Mouse (Mus musculus) myocyte (in vitro differentiated cells): ENCODE measurements around the gene Vps4a. TPM values are rescaled to one million over a fixed set of nuclear protein-coding genes. Genes with fewer than 3 reads are reported as not detected.

Experiments used
- H3K27me3 ChIP-seq: one replicate; pipeline ENCODE4 v1.6.1; 2011; ENCODE audit not compliant: control insufficient read depth, insufficient read depth, insufficient read length
- H3K36me3 ChIP-seq: one replicate; pipeline ENCODE4 v1.6.1; 2011; ENCODE audit not compliant: control insufficient read depth, insufficient read depth
- H3K4me2 ChIP-seq: one replicate; pipeline ENCODE4 v1.6.1; 2011; ENCODE audit warnings: low read depth, control low read depth
- H3K4me3 ChIP-seq: one replicate; pipeline ENCODE4 v1.5.1; 2011; ENCODE audit warnings: mild to moderate bottlenecking, control low read depth, moderate library complexity
- H3K79me2 ChIP-seq: one replicate; pipeline ENCODE4 v1.6.1; 2011; ENCODE audit not compliant: control insufficient read depth, insufficient read depth
- H3ac ChIP-seq: one replicate; pipeline ENCODE4 v1.6.1; 2011; ENCODE audit not compliant: control insufficient read depth, insufficient read length
- CEBPB ChIP-seq: IDR thresholded peaks from 2 replicates; pipeline ENCODE4 v1.6.1; 2011; ENCODE audit warnings: mild to moderate bottlenecking, moderate library complexity; ENCODE audit not compliant: poor library complexity, insufficient read depth, severe bottlenecking
- E2F4 ChIP-seq: IDR thresholded peaks from one replicate; pipeline ENCODE4 v1.6.1; 2011; ENCODE audit warnings: mild to moderate bottlenecking, control low read depth, moderate library complexity; ENCODE audit not compliant: insufficient read depth
- MAX ChIP-seq: IDR thresholded peaks from one replicate; pipeline ENCODE4 v1.6.1; 2011; ENCODE audit warnings: low read depth, mild to moderate bottlenecking, control low read depth
- MYOD1 ChIP-seq, 3 experiments: IDR thresholded peaks; one replicate each; pipeline ENCODE4 v1.6.1; 2011; ENCODE audit warnings: control low read depth in 2 of 3, low read depth in 2 of 3, mild to moderate bottlenecking in 2 of 3, moderate library complexity in 1 of 3; ENCODE audit not compliant: insufficient read length in 2 of 3, control insufficient read depth in 1 of 3
- MYOG ChIP-seq, 3 experiments: IDR thresholded peaks; one replicate each; pipeline ENCODE4 v1.6.1; 2011; ENCODE audit warnings: control low read depth in 2 of 3, low read depth in 2 of 3, mild to moderate bottlenecking in 2 of 3; ENCODE audit not compliant: insufficient read length in 2 of 3, control insufficient read depth in 1 of 3, insufficient read depth in 1 of 3
- POLR2A ChIP-seq: IDR thresholded peaks from one replicate; pipeline ENCODE4 v1.6.1; 2011; ENCODE audit warnings: low read depth, mild to moderate bottlenecking, control low read depth, moderate library complexity; ENCODE audit not compliant: insufficient read length
- POLR2AphosphoS2 ChIP-seq: IDR thresholded peaks from one replicate; pipeline ENCODE4 v1.6.1; 2011; ENCODE audit warnings: low read depth, control low read depth; ENCODE audit not compliant: insufficient read length
- REST ChIP-seq: IDR thresholded peaks from one replicate; pipeline ENCODE4 v1.6.1; 2011; ENCODE audit warnings: mild to moderate bottlenecking, control low read depth, moderate library complexity; ENCODE audit not compliant: insufficient read depth, insufficient read length
- SRF ChIP-seq: IDR thresholded peaks from one replicate; pipeline ENCODE4 v1.6.1; 2011; ENCODE audit warnings: low read depth; ENCODE audit not compliant: control insufficient read depth, insufficient read length
- TCF12 ChIP-seq: IDR thresholded peaks from one replicate; pipeline ENCODE4 v1.6.1; 2011; ENCODE audit warnings: mild to moderate bottlenecking, control low read depth; ENCODE audit not compliant: poor library complexity, insufficient read depth, severe bottlenecking
- TCF3 ChIP-seq: IDR thresholded peaks from one replicate; pipeline ENCODE4 v1.6.1; 2011; ENCODE audit warnings: low read depth, control low read depth; ENCODE audit not compliant: insufficient read length
- USF1 ChIP-seq: IDR thresholded peaks from one replicate; pipeline ENCODE4 v1.6.1; 2011; ENCODE audit warnings: low read depth, mild to moderate bottlenecking, control low read depth, moderate library complexity
- polyA plus RNA-seq: library from polyadenylated mRNA; unstranded; fragments of >200 nt; fragmentation: generic; extraction: Trizol; gene quantifications from one replicate; pipeline ENCODE4 v1.2.1, GENCODE M21; 2012; ENCODE audit warnings: missing spikeins

Vps4a gene
- polyA plus RNA-seq, 1 experiment: 35.4 TPM

- H3K4me3 ChIP-seq: no peak overlapping the region
- no peak overlapping the region for H3K4me2 ChIP-seq
- H3K36me3 ChIP-seq: peaks cover 40% of the 10 kb centered on the region
- no peaks in the 10 kb centered on the region for H3K79me2 ChIP-seq
- TF ChIP-seq CEBPB (no peak), MYOG (IDR thresholded peaks at IDR 0.05; ENCODE audit: control insufficient read depth in 1 of 3, insufficient read depth in 1 of 3, insufficient read length in 2 of 3, low read depth in 2 of 3) (no peak), POLR2AphosphoS2 (no peak), TCF3 (no peak), E2F4 (no peak)
- no peaks in the 10 kb centered on the region for H3K27me3 ChIP-seq
- no peak overlapping the region for H3ac ChIP-seq
These were observed 45.3 kb downstream of the Vps4a start for GRCm38 (mm10) chr8:107076239-107076888.

GRCm38 (mm10) chr8:107085358-107085757, 54.3 kb downstream of the Vps4a start:
- no peak overlapping the region for H3K4me2 ChIP-seq
- TF ChIP-seq MAX (no peak), REST (no peak), TCF3 (no peak), POLR2AphosphoS2 (no peak), POLR2A (no peak), SRF (no peak), E2F4 (no peak), TCF12 (no peak), CEBPB (no peak), MYOD1 (IDR thresholded peaks at IDR 0.05; ENCODE audit: control insufficient read depth in 1 of 3, insufficient read length in 2 of 3, low read depth in 2 of 3) (no peak), MYOG (IDR thresholded peaks at IDR 0.05; ENCODE audit: control insufficient read depth in 1 of 3, insufficient read depth in 1 of 3, insufficient read length in 2 of 3, low read depth in 2 of 3) (no peak), USF1 (no peak)
- no peak overlapping the region for H3ac ChIP-seq
- H3K36me3 ChIP-seq: peaks cover 31% of the 10 kb centered on the region
- peaks cover 16% of the 10 kb centered on the region for H3K79me2 ChIP-seq
- no peak overlapping the region for H3K4me3 ChIP-seq
- no peaks in the 10 kb centered on the region for H3K27me3 ChIP-seq

GRCm38 (mm10) chr8:107086018-107086417, 55.0 kb downstream of the Vps4a start:
- Histone ChIP-seq H3K79me2 (peaks cover 16% of the 10 kb centered on the region), H3K36me3 (peaks cover 26% of the 10 kb centered on the region), H3ac (no peak overlapping the region), H3K4me2 (no peak overlapping the region), H3K27me3 (no peaks in the 10 kb centered on the region), H3K4me3 (no peak overlapping the region)
- TF ChIP-seq MYOG (IDR thresholded peaks at IDR 0.05; ENCODE audit: control insufficient read depth in 1 of 3, insufficient read depth in 1 of 3, insufficient read length in 2 of 3, low read depth in 2 of 3): no peak

GRCm38 (mm10) chr8:107088526-107089063, 57.6 kb downstream of the Vps4a start:
- H3K36me3 ChIP-seq: peaks cover 24% of the 10 kb centered on the region
- no peak overlapping the region for H3K4me2 ChIP-seq
- no peaks in the 10 kb centered on the region for H3K27me3 ChIP-seq
- H3K4me3 ChIP-seq: no peak overlapping the region
- no peak overlapping the region for H3ac ChIP-seq
- TF ChIP-seq MYOD1 (IDR thresholded peaks at IDR 0.05; ENCODE audit: control insufficient read depth in 1 of 3, insufficient read length in 2 of 3, low read depth in 2 of 3) (no peak), POLR2A (no peak), REST (no peak), CEBPB (no peak)
- H3K79me2 ChIP-seq: peaks cover 37% of the 10 kb centered on the region

GRCm38 (mm10) chr8:107090531-107090930, 59.5 kb downstream of the Vps4a start:
- H3K36me3 ChIP-seq: peaks cover 20% of the 10 kb centered on the region
- TF ChIP-seq REST (no peak), MYOD1 (IDR thresholded peaks at IDR 0.05; ENCODE audit: control insufficient read depth in 1 of 3, insufficient read length in 2 of 3, low read depth in 2 of 3) (no peak), TCF3 (no peak), POLR2A (no peak), E2F4 (no peak), CEBPB (no peak)
- no peak overlapping the region for H3K4me2 ChIP-seq
- no peak overlapping the region for H3K4me3 ChIP-seq
- H3K79me2 ChIP-seq: peaks cover 49% of the 10 kb centered on the region
- H3K27me3 ChIP-seq: no peaks in the 10 kb centered on the region
- H3ac ChIP-seq: no peak overlapping the region

Other genes starting within 250 kb of the Vps4a start
- gene Has3, start 161.0 kb upstream of the Vps4a start, polyA plus RNA-seq: 0.12 TPM
- 45.8 TPM for gene Utp4, start 137.6 kb upstream of the Vps4a start, polyA plus RNA-seq
- gene Sntb2, start 95.5 kb upstream of the Vps4a start, polyA plus RNA-seq: 5.6 TPM
- 31.1 TPM for gene Pdf, start 17.4 kb downstream of the Vps4a start, polyA plus RNA-seq
- 28.3 TPM for gene Cog8, start 25.5 kb downstream of the Vps4a start, polyA plus RNA-seq
- gene Nip7, start 25.7 kb downstream of the Vps4a start, polyA plus RNA-seq: 81.4 TPM
- gene Tmed6, start 34.4 kb downstream of the Vps4a start, polyA plus RNA-seq: not detected
- 14.7 TPM for gene Terf2, start 65.3 kb downstream of the Vps4a start, polyA plus RNA-seq
- gene Cyb5b, start 119.4 kb downstream of the Vps4a start, polyA plus RNA-seq: 48.3 TPM